Mouse (Mus musculus) myocyte (in vitro differentiated cells): ENCODE data around the gene Prkag2. TPM values are rescaled to one million over a fixed set of nuclear protein-coding genes. Genes with fewer than 3 reads are reported as not detected.

Experiments used
- H3K27me3 ChIP-seq: one replicate; pipeline ENCODE4 v1.6.1; 2011; ENCODE audit not compliant: control insufficient read depth, insufficient read depth, insufficient read length
- H3K36me3 ChIP-seq: one replicate; pipeline ENCODE4 v1.6.1; 2011; ENCODE audit not compliant: control insufficient read depth, insufficient read depth
- H3K4me2 ChIP-seq: one replicate; pipeline ENCODE4 v1.6.1; 2011; ENCODE audit warnings: low read depth, control low read depth
- H3K4me3 ChIP-seq: one replicate; pipeline ENCODE4 v1.5.1; 2011; ENCODE audit warnings: mild to moderate bottlenecking, control low read depth, moderate library complexity
- H3K79me2 ChIP-seq: one replicate; pipeline ENCODE4 v1.6.1; 2011; ENCODE audit not compliant: control insufficient read depth, insufficient read depth
- H3ac ChIP-seq: one replicate; pipeline ENCODE4 v1.6.1; 2011; ENCODE audit not compliant: control insufficient read depth, insufficient read length
- CEBPB ChIP-seq: IDR thresholded peaks from 2 replicates; pipeline ENCODE4 v1.6.1; 2011; ENCODE audit warnings: mild to moderate bottlenecking, moderate library complexity; ENCODE audit not compliant: poor library complexity, insufficient read depth, severe bottlenecking
- E2F4 ChIP-seq: IDR thresholded peaks from one replicate; pipeline ENCODE4 v1.6.1; 2011; ENCODE audit warnings: mild to moderate bottlenecking, control low read depth, moderate library complexity; ENCODE audit not compliant: insufficient read depth
- MAX ChIP-seq: IDR thresholded peaks from one replicate; pipeline ENCODE4 v1.6.1; 2011; ENCODE audit warnings: low read depth, mild to moderate bottlenecking, control low read depth
- MYOD1 ChIP-seq, 3 experiments: IDR thresholded peaks; one replicate each; pipeline ENCODE4 v1.6.1; 2011; ENCODE audit warnings: control low read depth in 2 of 3, low read depth in 2 of 3, mild to moderate bottlenecking in 2 of 3, moderate library complexity in 1 of 3; ENCODE audit not compliant: insufficient read length in 2 of 3, control insufficient read depth in 1 of 3
- MYOG ChIP-seq, 3 experiments: IDR thresholded peaks; one replicate each; pipeline ENCODE4 v1.6.1; 2011; ENCODE audit warnings: control low read depth in 2 of 3, low read depth in 2 of 3, mild to moderate bottlenecking in 2 of 3; ENCODE audit not compliant: insufficient read length in 2 of 3, control insufficient read depth in 1 of 3, insufficient read depth in 1 of 3
- POLR2A ChIP-seq: IDR thresholded peaks from one replicate; pipeline ENCODE4 v1.6.1; 2011; ENCODE audit warnings: low read depth, mild to moderate bottlenecking, control low read depth, moderate library complexity; ENCODE audit not compliant: insufficient read length
- POLR2AphosphoS2 ChIP-seq: IDR thresholded peaks from one replicate; pipeline ENCODE4 v1.6.1; 2011; ENCODE audit warnings: low read depth, control low read depth; ENCODE audit not compliant: insufficient read length
- REST ChIP-seq: IDR thresholded peaks from one replicate; pipeline ENCODE4 v1.6.1; 2011; ENCODE audit warnings: mild to moderate bottlenecking, control low read depth, moderate library complexity; ENCODE audit not compliant: insufficient read depth, insufficient read length
- SRF ChIP-seq: IDR thresholded peaks from one replicate; pipeline ENCODE4 v1.6.1; 2011; ENCODE audit warnings: low read depth; ENCODE audit not compliant: control insufficient read depth, insufficient read length
- TCF12 ChIP-seq: IDR thresholded peaks from one replicate; pipeline ENCODE4 v1.6.1; 2011; ENCODE audit warnings: mild to moderate bottlenecking, control low read depth; ENCODE audit not compliant: poor library complexity, insufficient read depth, severe bottlenecking
- TCF3 ChIP-seq: IDR thresholded peaks from one replicate; pipeline ENCODE4 v1.6.1; 2011; ENCODE audit warnings: low read depth, control low read depth; ENCODE audit not compliant: insufficient read length
- USF1 ChIP-seq: IDR thresholded peaks from one replicate; pipeline ENCODE4 v1.6.1; 2011; ENCODE audit warnings: low read depth, mild to moderate bottlenecking, control low read depth, moderate library complexity
- polyA plus RNA-seq: library from polyadenylated mRNA; unstranded; fragments of >200 nt; fragmentation: generic; extraction: Trizol; gene quantifications from one replicate; pipeline ENCODE4 v1.2.1, GENCODE M21; 2012; ENCODE audit warnings: missing spikeins

The Prkag2 gene
- polyA plus RNA-seq, 1 experiment: 5.8 TPM

GRCm38 (mm10) chr5:25022904-25023303 lies 77.5 kb downstream of the Prkag2 start:
- no peaks in the 10 kb centered on the region for H3K27me3 ChIP-seq
- no peaks in the 10 kb centered on the region for H3K36me3 ChIP-seq
- no peak overlapping the region for H3K4me2 ChIP-seq
- TF ChIP-seq MAX: no peak
- TF ChIP-seq REST: no peak
- TF ChIP-seq USF1: no peak
- no peak for TF ChIP-seq POLR2AphosphoS2
- no peak for TF ChIP-seq TCF12
- TF ChIP-seq E2F4: no peak
- no peak for TF ChIP-seq MYOD1 (IDR thresholded peaks at IDR 0.05; ENCODE audit: control insufficient read depth in 1 of 3, insufficient read length in 2 of 3, low read depth in 2 of 3)
- TF ChIP-seq MYOG (IDR thresholded peaks at IDR 0.05; ENCODE audit: control insufficient read depth in 1 of 3, insufficient read depth in 1 of 3, insufficient read length in 2 of 3, low read depth in 2 of 3): no peak
- no peak overlapping the region for H3K4me3 ChIP-seq
- H3K79me2 ChIP-seq: no peaks in the 10 kb centered on the region
- H3ac ChIP-seq: no peak overlapping the region

DNA sequence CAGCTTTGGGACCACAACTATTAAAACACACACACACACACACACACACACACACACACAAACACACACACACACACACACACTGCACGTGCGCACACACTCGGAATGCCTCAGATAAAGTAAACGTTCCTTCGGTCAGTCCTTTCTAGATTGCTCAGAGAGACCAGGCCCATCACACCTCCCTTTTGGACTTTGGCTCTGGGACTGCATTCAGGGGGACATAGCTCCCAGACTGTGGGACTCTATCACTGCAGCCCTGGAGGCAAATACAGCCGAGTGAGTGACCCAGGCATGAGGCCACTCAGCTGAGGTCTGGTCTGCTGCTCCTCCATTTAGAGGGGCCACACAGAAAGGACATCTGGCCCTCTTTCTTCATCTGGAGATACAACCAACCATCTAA lies 81.2 kb downstream of the Prkag2 start:
- H3K79me2 ChIP-seq: no peaks in the 10 kb centered on the region
- no peak overlapping the region for H3K4me2 ChIP-seq
- no peaks in the 10 kb centered on the region for H3K36me3 ChIP-seq
- no peak overlapping the region for H3ac ChIP-seq
- no peak overlapping the region for H3K4me3 ChIP-seq
- H3K27me3 ChIP-seq: no peaks in the 10 kb centered on the region
- TF ChIP-seq POLR2AphosphoS2 (no peak), CEBPB (no peak), POLR2A (no peak), MYOG (IDR thresholded peaks at IDR 0.05; ENCODE audit: control insufficient read depth in 1 of 3, insufficient read depth in 1 of 3, insufficient read length in 2 of 3, low read depth in 2 of 3) (no peak), SRF (no peak), TCF12 (no peak), REST (no peak), E2F4 (no peak), MYOD1 (IDR thresholded peaks at IDR 0.05; ENCODE audit: control insufficient read depth in 1 of 3, insufficient read length in 2 of 3, low read depth in 2 of 3) (no peak), TCF3 (no peak), MAX (no peak), USF1 (no peak)

DNA sequence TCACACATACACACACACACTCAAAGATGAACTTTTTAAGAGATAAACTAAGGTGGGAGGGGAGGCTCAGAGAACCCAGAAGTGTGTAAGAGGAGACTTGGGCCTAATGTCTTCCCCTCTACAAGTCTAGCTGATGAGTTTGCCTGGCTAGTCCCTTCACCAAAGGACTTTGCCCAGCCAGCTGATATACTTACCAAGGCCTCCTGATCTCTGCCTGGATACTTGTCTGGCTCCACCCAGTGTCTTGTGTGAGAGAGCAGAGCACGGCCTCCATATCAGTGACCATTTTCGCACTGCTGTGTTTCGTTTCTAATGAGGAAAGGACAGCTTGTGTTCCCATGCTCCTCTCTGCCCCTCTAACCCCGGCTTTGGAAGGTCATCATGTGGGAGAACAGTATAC lies 88.3 kb downstream of the Prkag2 start:
- no peak overlapping the region for H3ac ChIP-seq
- no peaks in the 10 kb centered on the region for H3K27me3 ChIP-seq
- no peak overlapping the region for H3K4me2 ChIP-seq
- TF ChIP-seq MYOD1 (IDR thresholded peaks at IDR 0.05; ENCODE audit: control insufficient read depth in 1 of 3, insufficient read length in 2 of 3, low read depth in 2 of 3) (no peak), SRF (no peak), USF1 (no peak), CEBPB (no peak), POLR2AphosphoS2 (no peak), E2F4 (no peak), MYOG (IDR thresholded peaks at IDR 0.05; ENCODE audit: control insufficient read depth in 1 of 3, insufficient read depth in 1 of 3, insufficient read length in 2 of 3, low read depth in 2 of 3) (no peak), TCF3 (no peak), POLR2A (no peak)
- no peak overlapping the region for H3K4me3 ChIP-seq
- H3K79me2 ChIP-seq: no peaks in the 10 kb centered on the region
- H3K36me3 ChIP-seq: no peaks in the 10 kb centered on the region

DNA sequence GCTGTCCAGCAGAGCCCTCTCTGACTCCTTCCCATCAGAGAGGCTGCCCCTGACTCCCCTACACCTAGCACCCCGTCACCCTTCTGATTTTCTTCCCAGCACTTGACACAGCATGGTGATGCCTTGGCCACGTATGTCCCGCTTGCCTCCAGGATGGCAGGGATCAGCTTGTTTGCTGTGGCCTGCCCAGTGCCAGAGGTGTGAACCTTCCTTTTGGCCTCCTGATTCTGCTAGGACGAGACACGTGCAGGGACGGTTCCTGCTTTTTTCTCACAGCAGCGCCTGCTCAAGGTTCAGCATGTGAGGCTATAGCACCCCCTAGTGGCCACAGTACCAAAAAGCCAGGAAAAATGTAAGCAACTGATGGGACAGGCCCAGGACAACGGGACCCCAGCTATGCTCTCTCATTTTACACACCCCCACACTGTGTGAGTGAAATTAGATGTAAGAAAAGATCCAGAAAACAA lies 89.4 kb downstream of the Prkag2 start:
- Histone ChIP-seq H3K4me3 (no peak overlapping the region), H3ac (no peak overlapping the region), H3K36me3 (no peaks in the 10 kb centered on the region), H3K4me2 (peak overlapping the region; percentile 52), H3K27me3 (no peaks in the 10 kb centered on the region), H3K79me2 (no peaks in the 10 kb centered on the region)
- TF ChIP-seq MAX (no peak), TCF3 (no peak), TCF12 (no peak)

DNA sequence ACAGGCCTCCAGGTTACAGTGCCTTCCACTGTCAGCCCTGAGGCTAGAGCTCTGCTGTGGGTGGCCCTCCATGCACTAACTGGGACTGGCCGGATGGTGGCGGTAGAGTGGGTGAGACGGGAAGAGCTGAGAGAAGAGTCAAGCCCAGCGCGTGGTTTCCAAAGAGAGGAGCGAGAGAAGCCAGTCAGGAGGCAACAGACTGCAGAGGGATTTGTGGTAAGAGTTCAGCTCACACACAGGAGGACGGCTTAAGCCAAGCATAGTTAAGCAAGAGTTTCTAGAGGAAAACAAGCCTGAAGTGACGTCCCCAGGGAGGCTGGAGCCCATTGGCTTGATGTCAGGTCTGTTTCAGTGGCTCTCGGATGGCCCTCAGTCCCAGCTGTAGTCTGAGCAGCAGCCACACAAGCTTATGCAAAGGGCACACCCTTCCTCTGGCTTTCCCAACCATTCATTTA lies 90.0 kb downstream of the Prkag2 start:
- no peak for TF ChIP-seq TCF3
- no peak for TF ChIP-seq REST
- no peak for TF ChIP-seq MAX
- no peak for TF ChIP-seq E2F4
- TF ChIP-seq USF1: no peak
- no peak for TF ChIP-seq MYOD1 (IDR thresholded peaks at IDR 0.05; ENCODE audit: control insufficient read depth in 1 of 3, insufficient read length in 2 of 3, low read depth in 2 of 3)
- no peak for TF ChIP-seq CEBPB
- Histone ChIP-seq H3K27me3 (no peaks in the 10 kb centered on the region), H3K36me3 (no peaks in the 10 kb centered on the region), H3K79me2 (no peaks in the 10 kb centered on the region), H3K4me3 (no peak overlapping the region), H3ac (no peak overlapping the region), H3K4me2 (peak overlapping the region; percentile 52)

DNA sequence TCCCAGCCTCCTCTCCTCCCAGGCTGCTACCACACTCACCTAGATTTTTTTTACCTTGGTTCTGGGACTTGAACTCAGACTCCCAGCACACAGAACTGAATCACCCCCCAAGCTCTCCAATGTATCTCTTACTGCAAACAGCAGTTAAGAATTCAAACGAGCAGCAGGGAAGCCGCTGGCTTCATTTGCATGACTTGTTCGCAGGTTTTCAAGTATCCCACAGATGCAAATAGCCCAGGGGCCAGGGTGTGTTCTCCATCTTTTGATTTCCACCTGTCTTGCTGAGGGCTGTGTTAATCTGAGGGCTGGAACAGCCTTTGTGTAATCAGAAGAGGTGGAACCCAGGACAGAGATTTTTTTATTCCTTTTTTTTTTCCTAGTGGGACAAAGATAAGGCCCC lies 90.7 kb downstream of the Prkag2 start:
- Histone ChIP-seq H3K36me3 (no peaks in the 10 kb centered on the region), H3K4me3 (no peak overlapping the region), H3K4me2 (no peak overlapping the region), H3ac (no peak overlapping the region), H3K79me2 (no peaks in the 10 kb centered on the region), H3K27me3 (no peaks in the 10 kb centered on the region)
- TF ChIP-seq POLR2AphosphoS2: no peak
- TF ChIP-seq USF1: no peak
- no peak for TF ChIP-seq MYOD1 (IDR thresholded peaks at IDR 0.05; ENCODE audit: control insufficient read depth in 1 of 3, insufficient read length in 2 of 3, low read depth in 2 of 3)
- TF ChIP-seq POLR2A: no peak
- no peak for TF ChIP-seq REST
- TF ChIP-seq E2F4: no peak
- no peak for TF ChIP-seq TCF3
